Mouse (Mus musculus): Measurements from ENCODE around the gene 2810006K23Rik. TPM values are rescaled to one million over a fixed set of nuclear protein-coding genes. Genes with fewer than 3 reads are reported as not detected.
A peak's percentile ranks its signal among the peaks of the same experiment; 100 is the strongest.

The 2810006K23Rik gene
- polyA plus RNA-seq, 2 experiments = 9.7 to 11.8 TPM

- 0 out of 2 replicates have a peak, but pooled peaks cover 3% of the 10 kb centered on the region for H3K9me3 ChIP-seq (ENCODE audit: control insufficient read depth, low read length)
- no peak overlapping the region for H3K27ac ChIP-seq (replicated peaks; ENCODE audit: low read depth, low read length)
- 95% methylated on average over 11 of the region's 11 CpGs for WGBS
- H3K36me3 ChIP-seq (ENCODE audit: control insufficient read depth, insufficient read depth, low read length) = peaks cover 65% of the 10 kb centered on the region
- no peak overlapping the region for H3K4me2 ChIP-seq (replicated peaks; ENCODE audit: low read depth, low read length, severe bottlenecking)
- TF ChIP-seq POLR2A (IDR thresholded peaks at IDR 0.05; ENCODE audit: borderline replicate concordance, extremely low read depth, insufficient read depth, insufficient read length) = no peak
- DNase-seq (ENCODE audit: low spot score) (no peak), ATAC-seq (ENCODE audit: low FRiP score, low read depth) (no peak)
- H3K27me3 ChIP-seq (ENCODE audit: control insufficient read depth, insufficient read depth, low read length) = no peaks in the 10 kb centered on the region
- H3K9ac ChIP-seq (ENCODE audit: low read depth, low read length, severe bottlenecking) = no peak overlapping the region
- H3K4me3 ChIP-seq (replicated peaks; ENCODE audit: low read length) = no peak overlapping the region
- no peaks in the 10 kb centered on the region for H3K4me1 ChIP-seq (ENCODE audit: control insufficient read depth, insufficient read depth, low read length)
Observed at GRCm38 (mm10) chr5:124310091-124310490, 17.8 kb upstream of the 2810006K23Rik start.

GRCm38 (mm10) chr5:124315498-124315897 lies 12.4 kb upstream of the 2810006K23Rik start:
- ATAC-seq (ENCODE audit: low FRiP score, low read depth) = no peak
- Histone ChIP-seq H3K27ac (replicated peaks; ENCODE audit: low read depth, low read length) (no peak overlapping the region), H3K9me3 (ENCODE audit: control insufficient read depth, low read length) (0 out of 2 replicates have a peak, but pooled peaks cover 3% of the 10 kb centered on the region), H3K27me3 (ENCODE audit: control insufficient read depth, insufficient read depth, low read length) (no peaks in the 10 kb centered on the region), H3K4me2 (replicated peaks; ENCODE audit: low read depth, low read length, severe bottlenecking) (no peak overlapping the region), H3K4me1 (ENCODE audit: control insufficient read depth, insufficient read depth, low read length) (no peaks in the 10 kb centered on the region), H3K36me3 (ENCODE audit: control insufficient read depth, insufficient read depth, low read length) (peaks cover 71% of the 10 kb centered on the region), H3K9ac (ENCODE audit: low read depth, low read length, severe bottlenecking) (no peak overlapping the region), H3K4me3 (replicated peaks; ENCODE audit: low read length) (no peak overlapping the region)
- WGBS = 92% methylated on average over 9 of the region's 9 CpGs
- no peak for TF ChIP-seq POLR2A (IDR thresholded peaks at IDR 0.05; ENCODE audit: borderline replicate concordance, extremely low read depth, insufficient read depth, insufficient read length)
- no peak for DNase-seq (ENCODE audit: low spot score)

GRCm38 (mm10) chr5:124315941-124316340 lies 11.9 kb upstream of the 2810006K23Rik start:
- Histone ChIP-seq H3K36me3 (ENCODE audit: control insufficient read depth, insufficient read depth, low read length) (peaks cover 73% of the 10 kb centered on the region), H3K4me3 (replicated peaks; ENCODE audit: low read length) (no peak overlapping the region)
- TF ChIP-seq POLR2A (IDR thresholded peaks at IDR 0.05; ENCODE audit: borderline replicate concordance, extremely low read depth, insufficient read depth, insufficient read length) = no peak

GRCm38 (mm10) chr5:124317648-124318047 lies 10.2 kb upstream of the 2810006K23Rik start:
- Histone ChIP-seq H3K4me1 (ENCODE audit: control insufficient read depth, insufficient read depth, low read length) (no peaks in the 10 kb centered on the region), H3K9ac (ENCODE audit: low read depth, low read length, severe bottlenecking) (no peak overlapping the region), H3K9me3 (ENCODE audit: control insufficient read depth, low read length) (no peaks in the 10 kb centered on the region), H3K4me2 (replicated peaks; ENCODE audit: low read depth, low read length, severe bottlenecking) (no peak overlapping the region), H3K27ac (replicated peaks; ENCODE audit: low read depth, low read length) (no peak overlapping the region), H3K36me3 (ENCODE audit: control insufficient read depth, insufficient read depth, low read length) (peaks cover 67% of the 10 kb centered on the region), H3K27me3 (ENCODE audit: control insufficient read depth, insufficient read depth, low read length) (no peaks in the 10 kb centered on the region), H3K4me3 (replicated peaks; ENCODE audit: low read length) (no peak overlapping the region)
- WGBS = 90% methylated on average over 7 of the region's 7 CpGs
- ATAC-seq (ENCODE audit: low FRiP score, low read depth) = no peak
- TF ChIP-seq POLR2A (IDR thresholded peaks at IDR 0.05; ENCODE audit: borderline replicate concordance, extremely low read depth, insufficient read depth, insufficient read length) = no peak
- DNase-seq (ENCODE audit: low spot score) = no peak

More at GRCm38 (mm10) chr5:124315941-124316340, 11.9 kb upstream of the 2810006K23Rik start:
- no peak for DNase-seq (ENCODE audit: low spot score)
- Histone ChIP-seq H3K4me2 (replicated peaks; ENCODE audit: low read depth, low read length, severe bottlenecking) (no peak overlapping the region), H3K9ac (ENCODE audit: low read depth, low read length, severe bottlenecking) (no peak overlapping the region), H3K9me3 (ENCODE audit: control insufficient read depth, low read length) (0 out of 2 replicates have a peak, but pooled peaks cover 3% of the 10 kb centered on the region), H3K27me3 (ENCODE audit: control insufficient read depth, insufficient read depth, low read length) (no peaks in the 10 kb centered on the region), H3K4me1 (ENCODE audit: control insufficient read depth, insufficient read depth, low read length) (no peaks in the 10 kb centered on the region), H3K27ac (replicated peaks; ENCODE audit: low read depth, low read length) (no peak overlapping the region)
- 92% methylated on average over 11 of the region's 11 CpGs for WGBS
- no peak for ATAC-seq (ENCODE audit: low FRiP score, low read depth)

GRCm38 (mm10) chr5:124326829-124327228 lies 1.1 kb upstream of the 2810006K23Rik start:
- peak overlapping the region; percentile 74 for H3K4me3 ChIP-seq (replicated peaks; ENCODE audit: low read length)
- peaks cover 17% of the 10 kb centered on the region; the same call in 1 of the 2 replicates for H3K36me3 ChIP-seq (ENCODE audit: control insufficient read depth, insufficient read depth, low read length)
- ATAC-seq (ENCODE audit: low FRiP score, low read depth) (no peak), DNase-seq (ENCODE audit: low spot score) (no peak)
- H3K4me2 ChIP-seq (replicated peaks; ENCODE audit: low read depth, low read length, severe bottlenecking) = peak overlapping the region; percentile 72
- peaks cover 6% of the 10 kb centered on the region for H3K4me1 ChIP-seq (ENCODE audit: control insufficient read depth, insufficient read depth, low read length)
- H3K27ac ChIP-seq (replicated peaks; ENCODE audit: low read depth, low read length) = peak overlapping the region; percentile 87; the same call in 1 of the 2 replicates
- WGBS = 4% methylated on average over 8 of the region's 8 CpGs
- H3K9me3 ChIP-seq (ENCODE audit: control insufficient read depth, low read length) = no peaks in the 10 kb centered on the region
- TF ChIP-seq POLR2A (IDR thresholded peaks at IDR 0.05; ENCODE audit: borderline replicate concordance, extremely low read depth, insufficient read depth, insufficient read length) = no peak
- no peaks in the 10 kb centered on the region for H3K27me3 ChIP-seq (ENCODE audit: control insufficient read depth, insufficient read depth, low read length)
- peak overlapping the region; percentile 72 for H3K9ac ChIP-seq (ENCODE audit: low read depth, low read length, severe bottlenecking)

All from limb, embryonic 14.5 days (tissue).